Mouse (Mus musculus) G1E (cell line): ENCODE measurements around the gene Tbc1d22a. TPM values are rescaled to one million over a fixed set of nuclear protein-coding genes. Genes with fewer than 3 reads are reported as not detected.

ENCODE experiments used
- ATAC-seq: 2 replicates; pipeline ENCODE4 v1.8.0; 2016; ENCODE audit warnings: mild to moderate bottlenecking; ENCODE audit not compliant: insufficient number of reproducible peaks, poor library complexity, low FRiP score, severe bottlenecking; ENCODE audit errors: extremely low read depth
- DNase-seq: peaks from one replicate; pipeline ENCODE4 v3.0.0; 2012; ENCODE audit warnings: low spot score
- H3K27me3 ChIP-seq: 2 replicates; pipeline ENCODE4 v1.6.1; 2012; ENCODE audit warnings: mild to moderate bottlenecking, low read length, inconsistent platforms; ENCODE audit not compliant: insufficient read depth
- H3K36me3 ChIP-seq: replicated peaks from 2 replicates; pipeline ENCODE3; 2012; ENCODE audit warnings: mild to moderate bottlenecking, inconsistent platforms
- H3K4me1 ChIP-seq: 2 replicates; pipeline ENCODE4 v1.6.1; 2012; ENCODE audit warnings: low read depth, low read length, inconsistent platforms, mixed read lengths; ENCODE audit not compliant: insufficient read depth
- H3K4me3 ChIP-seq: 2 replicates; pipeline ENCODE4 v1.5.1; 2012; ENCODE audit warnings: low read depth, mild to moderate bottlenecking, inconsistent platforms, low read length, moderate library complexity, mixed read lengths
- H3K9me3 ChIP-seq: replicated peaks from 2 replicates; pipeline ENCODE4 v1.6.1; 2012; ENCODE audit warnings: inconsistent platforms
- CTCF ChIP-seq: IDR thresholded peaks from 2 replicates; pipeline ENCODE4 v1.5.1; 2012; ENCODE audit warnings: low read depth, low read length, inconsistent platforms, mixed read lengths
- GATA1 ChIP-seq: IDR thresholded peaks from 2 replicates; pipeline ENCODE4 v1.6.1; 2012; ENCODE audit warnings: borderline replicate concordance, low read length, inconsistent platforms, mixed read lengths
- GATA2 ChIP-seq: IDR thresholded peaks from 2 replicates; pipeline ENCODE4 v1.6.1; 2012; ENCODE audit warnings: low read depth, low read length, inconsistent platforms, borderline replicate concordance
- POLR2AphosphoS5 ChIP-seq: IDR thresholded peaks from 2 replicates; pipeline ENCODE4 v1.6.1; 2012; ENCODE audit warnings: low read depth, low read length, inconsistent platforms; ENCODE audit not compliant: insufficient replicate concordance
- TAL1 ChIP-seq: conservative IDR thresholded peaks from 2 replicates; pipeline ENCODE4 v1.6.1; 2012; ENCODE audit warnings: low read depth, low read length, inconsistent platforms, mixed read lengths
- polyA plus RNA-seq: library from polyadenylated mRNA; stranded (reverse); fragments of >175 nt; gene quantifications from 2 replicates; pipeline ENCODE4 v1.2.3, GENCODE M21; 2012
- total RNA-seq, 2 experiments: library from RNA; stranded (forward) in 1 of 2; stranded (reverse) in 1 of 2; fragments of 200-1000 nt in 1 of 2; fragments of >200 nt in 1 of 2; fragmentation: Nextera tagmentation in 1 of 2; gene quantifications; 2 replicates each; pipeline ENCODE4 v1.2.3; 2014 to 2017

The Tbc1d22a gene
- total and polyA plus RNA-seq, 3 experiments: 11.5 to 13.6 (median 11.9) TPM

DNA sequence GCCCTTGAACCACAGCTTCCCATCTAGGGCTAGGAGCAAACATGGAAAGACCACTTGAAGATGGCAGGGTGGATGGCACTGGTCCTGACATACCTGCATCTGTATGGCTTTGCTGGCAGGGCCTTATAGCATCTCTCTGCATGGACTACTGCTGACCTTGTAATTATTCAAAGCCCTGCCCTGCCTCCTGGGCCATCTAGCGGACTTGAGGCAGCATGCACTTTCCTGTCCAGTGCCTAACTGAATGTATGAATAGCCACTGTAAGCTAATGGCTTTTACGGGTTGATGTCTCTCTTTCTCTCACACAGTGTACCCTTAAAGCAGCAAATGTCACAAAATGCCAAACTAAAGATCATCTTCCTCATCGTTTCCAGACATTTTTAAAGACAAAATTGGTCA, 245.2 kb downstream of the Tbc1d22a start:
- no peak overlapping the region for H3K4me3 ChIP-seq
- no peaks in the 10 kb centered on the region for H3K4me1 ChIP-seq
- no peak for TF ChIP-seq GATA2
- no peak for TF ChIP-seq GATA1
- no peak for TF ChIP-seq CTCF
- no peak for TF ChIP-seq POLR2AphosphoS5
- no peak for TF ChIP-seq TAL1
- no peaks in the 10 kb centered on the region for H3K9me3 ChIP-seq
- H3K27me3 ChIP-seq: no peaks in the 10 kb centered on the region
- peaks cover 4% of the 10 kb centered on the region for H3K36me3 ChIP-seq
- no peak for DNase-seq
- no peak for ATAC-seq

DNA sequence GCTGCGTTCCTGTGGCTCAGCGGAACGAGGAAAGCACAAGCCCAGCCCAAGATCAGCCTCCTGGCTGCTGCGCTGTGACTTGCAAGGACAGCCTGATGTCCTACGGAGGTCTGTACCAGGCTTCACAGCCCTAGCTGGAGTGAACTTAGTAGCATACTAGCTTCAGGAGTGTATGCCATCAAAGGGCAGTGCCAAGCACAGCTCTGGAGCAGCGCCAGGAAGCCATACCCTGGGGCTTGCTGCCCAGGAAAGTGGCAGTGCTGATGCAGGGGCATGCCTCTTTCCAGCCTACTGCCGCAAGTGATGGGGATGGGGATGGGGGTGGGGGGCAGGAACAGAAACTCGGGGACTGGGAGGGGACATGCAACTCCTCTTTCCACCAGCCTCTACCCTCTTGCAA, 248.4 kb downstream of the Tbc1d22a start:
- Histone ChIP-seq H3K4me1 (no peaks in the 10 kb centered on the region), H3K27me3 (no peaks in the 10 kb centered on the region), H3K36me3 (peaks cover 9% of the 10 kb centered on the region), H3K9me3 (no peaks in the 10 kb centered on the region), H3K4me3 (no peak overlapping the region)
- no peak for DNase-seq
- ATAC-seq: no peak
- no peak for TF ChIP-seq TAL1

DNA sequence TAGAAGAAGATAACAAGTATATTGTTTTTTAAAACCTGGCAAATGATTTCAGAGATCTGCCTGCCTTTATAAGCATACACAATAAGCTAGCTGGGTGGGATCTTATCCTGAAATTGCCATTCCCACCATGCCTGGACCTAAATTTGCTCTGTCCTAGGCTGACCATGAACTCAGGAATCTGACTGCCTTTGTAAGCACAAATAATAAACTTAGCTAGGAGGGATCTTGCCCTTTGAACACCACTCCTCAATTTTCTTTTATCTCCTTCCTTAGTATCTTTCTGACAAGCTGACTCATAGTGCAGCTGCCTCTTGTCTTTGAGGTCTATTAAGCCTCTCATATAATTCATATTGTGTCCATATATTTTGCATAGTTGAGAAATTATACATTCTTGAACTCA, 253.8 kb downstream of the Tbc1d22a start:
- DNase-seq (no peak), ATAC-seq (no peak)
- TF ChIP-seq GATA1 (no peak), GATA2 (no peak), TAL1 (no peak), POLR2AphosphoS5 (no peak), CTCF (no peak)
- H3K9me3 ChIP-seq: no peaks in the 10 kb centered on the region
- H3K4me1 ChIP-seq: no peaks in the 10 kb centered on the region
- peaks cover 5% of the 10 kb centered on the region for H3K36me3 ChIP-seq
- no peak overlapping the region for H3K4me3 ChIP-seq
- H3K27me3 ChIP-seq: no peaks in the 10 kb centered on the region

GRCm38 (mm10) chr15:86471136-86471535, 256.9 kb downstream of the Tbc1d22a start:
- no peaks in the 10 kb centered on the region for H3K9me3 ChIP-seq
- no peak for DNase-seq
- ATAC-seq: no peak
- no peak for TF ChIP-seq TAL1
- no peak for TF ChIP-seq GATA2
- no peak for TF ChIP-seq POLR2AphosphoS5
- no peak for TF ChIP-seq CTCF
- TF ChIP-seq GATA1: no peak
- H3K27me3 ChIP-seq: no peaks in the 10 kb centered on the region
- no peak overlapping the region for H3K4me3 ChIP-seq
- no peaks in the 10 kb centered on the region for H3K4me1 ChIP-seq
- H3K36me3 ChIP-seq: peaks cover 10% of the 10 kb centered on the region

GRCm38 (mm10) chr15:86473473-86473872, 259.2 kb downstream of the Tbc1d22a start:
- DNase-seq: no peak
- H3K9me3 ChIP-seq: no peaks in the 10 kb centered on the region
- H3K4me3 ChIP-seq: no peak overlapping the region
- TF ChIP-seq GATA1 (no peak), GATA2 (no peak), POLR2AphosphoS5 (no peak), CTCF (no peak), TAL1 (no peak)
- H3K4me1 ChIP-seq: no peaks in the 10 kb centered on the region
- ATAC-seq: no peak
- H3K27me3 ChIP-seq: no peaks in the 10 kb centered on the region
- peaks cover 6% of the 10 kb centered on the region for H3K36me3 ChIP-seq

DNA sequence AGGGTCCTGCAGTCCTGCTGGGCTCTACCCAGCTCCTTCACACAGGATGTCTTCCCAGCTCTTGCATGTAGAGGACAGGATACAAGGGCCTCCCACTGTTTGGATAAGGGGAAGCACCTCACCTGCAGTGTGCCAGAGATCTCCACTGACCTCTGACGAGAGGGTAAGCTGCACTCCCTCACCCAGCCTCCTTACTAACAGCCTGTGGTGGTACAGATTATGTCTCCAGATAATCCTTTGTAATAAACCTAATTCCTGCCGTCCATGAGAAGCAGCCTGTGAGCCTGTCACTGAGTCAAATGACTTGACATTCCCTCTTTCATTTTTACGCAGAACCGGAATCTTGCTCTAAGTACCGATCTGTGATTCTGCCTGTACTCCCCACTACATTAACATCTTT, 260.7 kb downstream of the Tbc1d22a start:
- ATAC-seq (no peak), DNase-seq (no peak)
- TF ChIP-seq GATA1: no peak
- no peak for TF ChIP-seq TAL1
- Histone ChIP-seq H3K36me3 (peaks cover 13% of the 10 kb centered on the region), H3K4me3 (no peak overlapping the region), H3K27me3 (no peaks in the 10 kb centered on the region), H3K4me1 (no peaks in the 10 kb centered on the region), H3K9me3 (no peaks in the 10 kb centered on the region)

GRCm38 (mm10) chr15:86476483-86476882, 262.2 kb downstream of the Tbc1d22a start:
- Histone ChIP-seq H3K36me3 (peaks cover 16% of the 10 kb centered on the region), H3K4me1 (no peaks in the 10 kb centered on the region), H3K27me3 (no peaks in the 10 kb centered on the region), H3K4me3 (no peak overlapping the region), H3K9me3 (no peaks in the 10 kb centered on the region)
- DNase-seq (no peak), ATAC-seq (no peak)
- TF ChIP-seq POLR2AphosphoS5 (no peak), CTCF (no peak), GATA1 (no peak), GATA2 (no peak), TAL1 (no peak)
